Mouse (Mus musculus): ENCODE data around the gene Rnf227. TPM values are rescaled to one million over a fixed set of nuclear protein-coding genes. Genes with fewer than 3 reads are reported as not detected.

Gene Rnf227
- polyA plus RNA-seq, 1 experiment from 2014 or later = 7.4 TPM

DNA sequence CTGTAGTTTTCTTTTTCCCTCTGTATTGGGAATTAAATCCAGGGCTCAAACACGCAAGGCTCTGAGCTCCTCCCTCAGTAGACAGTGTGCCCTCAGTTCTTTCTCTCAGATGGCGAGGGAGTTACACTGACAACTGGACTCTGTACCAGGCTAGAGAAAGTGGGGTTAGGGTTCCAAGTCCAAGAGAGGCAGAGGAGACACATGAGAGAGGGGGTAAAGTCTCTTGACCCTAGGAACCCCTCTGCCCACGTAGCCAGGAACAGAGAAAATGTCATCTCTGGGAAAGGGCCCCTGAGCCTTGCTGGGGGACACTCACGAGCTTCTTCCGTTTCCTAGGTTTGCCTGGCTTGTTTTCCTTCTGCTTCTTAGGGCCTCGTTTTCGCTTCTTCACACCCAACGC is 24.1 kb downstream of the Rnf227 start:
- POLR2A ChIA-PET = no interaction called here
- in situ Hi-C loops (cut with MboI; ENCODE audit: low pct_unique_long_range_greater_than_20kb) = no loop called here
- H3K27me3 ChIP-seq = no peaks in the 10 kb centered on the region
- no peak for ATAC-seq
- no peak for DNase-seq (ENCODE audit: low read depth, low spot score)
- CTCF ChIA-PET = interaction anchor here (0.9 to 2.3 kb wide), 2 partner anchors 13 to 107 kb away, joined by 3 to 5 read pairs; no protein-coding TSS in a partner anchor
- TF ChIP-seq CTCF (IDR thresholded peaks at IDR 0.05) = no peak

DNA sequence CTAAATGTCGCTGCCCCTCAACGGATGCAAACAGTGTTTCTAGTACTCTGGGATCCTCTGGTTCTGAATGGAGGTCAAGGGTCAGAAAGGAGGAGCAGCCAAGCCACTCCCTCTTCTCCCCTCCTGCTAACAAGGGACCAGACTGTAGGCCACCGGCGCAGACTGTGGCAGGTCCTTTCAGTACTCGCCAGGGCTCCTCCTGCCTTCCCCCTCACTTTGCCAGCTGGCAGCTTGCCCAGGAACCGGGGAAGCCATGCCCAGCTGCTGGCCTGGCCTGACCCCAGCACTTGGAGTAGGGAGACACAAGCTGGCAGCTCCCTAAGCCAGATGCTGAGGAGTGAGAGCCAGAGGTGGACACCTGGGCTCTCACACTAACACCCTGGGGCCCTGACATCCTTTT is 24.6 kb downstream of the Rnf227 start:
- CTCF ChIA-PET = interaction anchor here (0.9 kb wide), 1 partner anchor 13 kb away, joined by 3 read pairs; no protein-coding TSS in a partner anchor
- no peaks in the 10 kb centered on the region for H3K27me3 ChIP-seq
- TF ChIP-seq CTCF (IDR thresholded peaks at IDR 0.05) = no peak
- DNase-seq (ENCODE audit: low read depth, low spot score) (peak; percentile 72), ATAC-seq (peak; percentile 14)
- in situ Hi-C loops (cut with MboI; ENCODE audit: low pct_unique_long_range_greater_than_20kb) = no loop called here
- POLR2A ChIA-PET = no interaction called here

DNA sequence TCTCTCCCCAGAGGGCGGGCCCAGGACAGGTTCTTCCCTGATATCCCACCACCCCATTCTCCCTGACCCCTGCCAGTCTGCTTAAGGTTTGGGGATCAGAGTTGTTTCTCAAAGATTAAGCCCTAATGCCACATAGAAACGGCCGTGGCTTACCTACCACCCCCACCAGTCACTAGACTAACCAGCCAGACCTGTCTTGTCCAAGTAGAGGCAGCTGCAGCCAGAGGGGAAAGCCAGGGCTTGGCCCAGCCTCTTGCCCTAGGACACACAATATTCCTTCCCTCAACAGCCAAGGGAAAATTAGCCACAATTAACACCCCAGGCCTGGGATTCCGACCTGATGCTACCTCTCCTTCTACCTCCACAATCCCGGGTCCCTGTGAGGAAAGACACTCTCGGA is 25.5 kb downstream of the Rnf227 start:
- DNase-seq (ENCODE audit: low read depth, low spot score) = no peak
- in situ Hi-C loops (cut with MboI; ENCODE audit: low pct_unique_long_range_greater_than_20kb) = no loop called here
- ATAC-seq = no peak

DNA sequence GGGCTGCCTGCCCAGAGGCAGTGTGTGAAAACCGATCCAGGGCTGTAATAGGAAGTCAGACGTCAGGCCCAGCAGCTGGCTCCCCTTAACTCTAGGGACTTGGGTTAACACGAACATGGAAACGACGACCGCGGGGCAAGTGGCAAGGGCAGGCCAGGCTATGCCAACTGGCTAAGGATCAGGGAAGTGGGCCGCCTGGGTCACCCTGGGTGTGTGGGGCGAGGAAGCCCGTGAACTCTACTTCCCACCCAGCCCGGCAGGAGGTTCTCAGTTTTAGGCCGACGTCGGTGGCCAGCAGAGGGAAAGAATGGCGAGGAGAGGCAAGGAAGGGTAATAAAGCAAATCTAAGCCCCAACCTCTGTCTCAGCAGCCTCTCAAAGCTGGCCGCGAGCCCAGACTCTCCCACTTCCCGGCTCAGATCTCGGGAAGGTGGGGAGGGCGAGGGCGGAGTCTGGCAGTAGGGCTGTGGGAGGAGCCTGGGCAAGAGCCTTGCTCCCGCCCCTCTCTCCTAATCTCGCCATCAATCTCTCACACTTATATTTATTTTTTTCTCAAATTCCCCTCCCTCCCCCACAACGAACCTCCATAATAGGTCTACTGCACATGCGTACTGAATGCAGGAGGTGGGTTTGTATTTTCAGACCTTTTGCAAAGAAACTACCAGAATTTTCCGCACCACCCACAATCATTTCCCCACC is 26.0 kb downstream of the Rnf227 start:
- no peak for TF ChIP-seq CTCF (IDR thresholded peaks at IDR 0.05)
- CTCF ChIA-PET = no interaction called here
- in situ Hi-C loops (cut with MboI; ENCODE audit: low pct_unique_long_range_greater_than_20kb) = no loop called here
- POLR2A ChIA-PET = interaction anchor here (1.5 kb wide), 1 partner anchor 13 kb away, joined by 6 read pairs; no protein-coding TSS in a partner anchor
- peak; percentile 80 for DNase-seq (ENCODE audit: low read depth, low spot score)
- ATAC-seq = peak; percentile 60
- H3K27me3 ChIP-seq = no peaks in the 10 kb centered on the region

More for the DNA sequence above, 25.5 kb downstream of the Rnf227 start:
- TF ChIP-seq CTCF (IDR thresholded peaks at IDR 0.05) = no peak
- CTCF ChIA-PET = no interaction called here
- H3K27me3 ChIP-seq = no peaks in the 10 kb centered on the region
- POLR2A ChIA-PET = no interaction called here

DNA sequence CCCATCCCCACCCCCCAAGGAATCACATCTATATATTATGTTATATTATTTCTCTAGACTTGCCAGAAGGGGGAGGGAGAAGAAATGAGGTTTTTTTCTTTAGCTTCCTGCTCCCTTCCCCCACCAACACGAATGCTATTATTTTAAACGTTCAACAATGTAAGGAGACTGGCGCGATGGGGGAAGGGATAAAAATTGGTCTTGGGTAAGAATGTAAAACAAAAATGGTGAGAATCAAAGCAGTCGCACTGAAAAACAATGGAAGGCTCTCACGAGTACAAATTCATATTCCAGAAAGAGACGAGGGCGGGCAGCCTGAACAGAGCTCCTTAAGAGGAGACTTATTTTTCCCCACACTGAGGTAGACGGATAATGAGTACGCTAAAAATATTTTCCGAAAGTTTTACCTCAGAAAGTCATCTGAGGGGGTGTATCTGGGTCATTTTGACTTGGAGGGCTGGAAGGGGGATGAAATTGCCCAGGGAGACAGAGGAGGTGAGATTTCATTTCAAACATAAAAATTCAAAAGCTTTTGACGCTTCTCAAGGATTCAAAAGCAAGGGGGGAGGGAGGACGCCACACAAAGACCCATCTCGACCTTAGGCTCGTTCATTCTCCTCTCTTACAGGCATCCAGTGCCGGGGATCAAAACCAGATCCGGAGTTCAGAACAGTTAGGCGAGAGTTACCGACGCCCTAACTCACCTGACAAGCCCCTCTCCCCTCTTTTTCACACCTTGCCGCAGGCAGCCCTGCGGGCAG is 26.8 kb downstream of the Rnf227 start:
- H3K27me3 ChIP-seq = no peaks in the 10 kb centered on the region
- TF ChIP-seq CTCF (IDR thresholded peaks at IDR 0.05) = no peak
- ATAC-seq (no peak), DNase-seq (ENCODE audit: low read depth, low spot score) (no peak)
- ChIA-PET CTCF (interaction anchor here (1.1 kb wide), 1 partner anchor 43 kb away, joined by 3 read pairs; the partner anchor contains the start of genes Cntrob and Trappc1), POLR2A (interaction anchor here (0.8 to 1.7 kb wide), 3 partner anchors 12 to 112 kb away, joined by 4 to 6 read pairs (median 6); partner anchors contain the start of gene Kcnab3)
- in situ Hi-C loops (cut with MboI; ENCODE audit: low pct_unique_long_range_greater_than_20kb) = no loop called here

DNA sequence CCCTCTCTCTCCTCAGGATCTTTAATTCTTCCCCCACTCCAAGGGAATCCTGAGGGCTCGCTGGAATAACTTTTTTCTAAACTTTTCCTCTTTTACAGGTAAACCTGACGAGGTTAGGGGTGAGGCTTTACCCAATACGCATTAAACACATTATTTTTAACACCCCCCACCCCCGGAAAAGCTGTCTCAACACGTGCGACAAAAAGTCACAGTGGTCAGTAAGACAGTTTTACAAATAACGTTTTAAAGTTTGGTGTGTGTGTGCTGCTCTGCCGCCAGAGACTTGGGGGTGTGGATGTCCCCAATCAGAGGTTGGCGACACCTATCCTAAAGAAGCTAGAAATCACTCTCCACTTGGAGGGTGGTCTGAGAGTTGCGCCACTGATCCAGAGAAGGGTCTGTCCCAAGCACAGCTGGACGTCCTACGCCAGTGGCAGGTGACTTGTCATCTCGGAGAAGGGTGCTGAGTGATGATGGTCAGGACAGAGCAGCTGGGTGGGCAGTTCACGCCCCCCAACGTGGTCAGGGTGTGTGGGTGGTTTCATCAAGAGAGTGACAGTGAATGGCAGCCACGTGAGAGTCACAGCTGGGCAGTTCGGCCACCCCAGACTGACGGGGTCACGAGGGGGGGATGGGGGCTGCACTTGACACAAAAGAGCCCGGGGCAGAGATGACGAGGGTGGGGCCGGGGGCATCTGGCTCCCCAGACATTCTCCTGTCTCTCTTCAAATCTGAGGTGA is 27.5 kb downstream of the Rnf227 start:
- POLR2A ChIA-PET = interaction anchor here (0.7 to 1.7 kb wide), 7 partner anchors 11 to 113 kb away, joined by 3 to 6 read pairs (median 4); partner anchors contain the start of gene Kcnab3
- no peak for ATAC-seq
- in situ Hi-C loops (cut with MboI; ENCODE audit: low pct_unique_long_range_greater_than_20kb) = no loop called here
- DNase-seq (ENCODE audit: low read depth, low spot score) = no peak
- no peak for TF ChIP-seq CTCF (IDR thresholded peaks at IDR 0.05)
- CTCF ChIA-PET = interaction anchor here (1.1 kb wide), 1 partner anchor 44 kb away, joined by 3 read pairs; the partner anchor contains the start of genes Cntrob and Trappc1
- H3K27me3 ChIP-seq = no peaks in the 10 kb centered on the region

DNA sequence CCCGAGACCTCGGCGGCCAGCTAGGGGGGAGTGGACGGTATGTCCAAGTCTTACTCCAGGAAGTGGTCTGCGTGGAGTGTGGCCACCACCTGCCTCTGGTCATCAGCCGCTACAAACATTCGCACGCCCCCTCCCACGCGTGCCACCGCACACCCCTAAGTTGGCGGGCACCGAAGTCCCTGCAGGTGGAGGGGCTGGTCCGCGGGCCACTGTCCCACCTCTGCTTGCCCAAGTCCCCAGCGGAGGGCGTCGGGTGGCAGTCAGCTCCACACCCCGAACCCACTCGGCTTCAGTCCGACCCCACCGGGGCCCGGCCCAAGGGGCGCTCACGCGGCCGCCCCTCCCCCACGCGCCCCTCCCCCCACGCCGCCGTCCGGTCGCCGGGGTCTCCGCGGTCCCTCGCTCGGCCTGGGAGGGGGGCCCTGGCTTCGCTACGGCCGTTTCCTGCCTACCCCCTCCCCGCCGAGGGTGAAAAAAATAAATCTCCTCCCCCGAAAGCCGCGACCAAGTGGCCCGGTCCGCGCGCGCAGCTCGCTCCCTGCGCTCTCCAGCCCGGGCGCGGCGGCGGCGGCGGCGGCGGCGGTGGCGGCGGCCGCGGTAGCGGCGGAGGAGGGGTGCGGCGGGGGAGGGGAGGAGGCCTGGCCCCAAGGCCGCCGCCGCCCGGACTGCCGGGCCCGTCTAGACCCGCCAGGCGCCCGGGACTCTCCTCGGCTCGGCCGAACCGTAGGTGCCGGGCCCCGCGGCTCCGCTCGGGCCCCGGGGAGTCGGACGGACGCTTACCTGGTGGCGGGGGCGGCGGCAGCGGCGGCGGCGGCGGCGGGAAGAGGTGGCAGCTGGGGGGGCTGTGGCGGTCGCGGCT is 28.3 kb downstream of the Rnf227 start:
- ChIA-PET CTCF (interaction anchor here (0.9 to 1.3 kb wide), 3 partner anchors 11 to 45 kb away, joined by 3 read pairs; partner anchors contain the start of genes Cntrob and Trappc1), POLR2A (interaction anchor here (0.7 to 1.7 kb wide), 7 partner anchors 27 to 114 kb away, joined by 3 to 6 read pairs (median 4); partner anchors contain the start of gene Kcnab3)
- no peaks in the 10 kb centered on the region for H3K27me3 ChIP-seq
- ATAC-seq = no peak
- DNase-seq (ENCODE audit: low read depth, low spot score) = no peak
- in situ Hi-C loops (cut with MboI; ENCODE audit: low pct_unique_long_range_greater_than_20kb) = no loop called here
- TF ChIP-seq CTCF (IDR thresholded peaks at IDR 0.05) = no peak

DNA sequence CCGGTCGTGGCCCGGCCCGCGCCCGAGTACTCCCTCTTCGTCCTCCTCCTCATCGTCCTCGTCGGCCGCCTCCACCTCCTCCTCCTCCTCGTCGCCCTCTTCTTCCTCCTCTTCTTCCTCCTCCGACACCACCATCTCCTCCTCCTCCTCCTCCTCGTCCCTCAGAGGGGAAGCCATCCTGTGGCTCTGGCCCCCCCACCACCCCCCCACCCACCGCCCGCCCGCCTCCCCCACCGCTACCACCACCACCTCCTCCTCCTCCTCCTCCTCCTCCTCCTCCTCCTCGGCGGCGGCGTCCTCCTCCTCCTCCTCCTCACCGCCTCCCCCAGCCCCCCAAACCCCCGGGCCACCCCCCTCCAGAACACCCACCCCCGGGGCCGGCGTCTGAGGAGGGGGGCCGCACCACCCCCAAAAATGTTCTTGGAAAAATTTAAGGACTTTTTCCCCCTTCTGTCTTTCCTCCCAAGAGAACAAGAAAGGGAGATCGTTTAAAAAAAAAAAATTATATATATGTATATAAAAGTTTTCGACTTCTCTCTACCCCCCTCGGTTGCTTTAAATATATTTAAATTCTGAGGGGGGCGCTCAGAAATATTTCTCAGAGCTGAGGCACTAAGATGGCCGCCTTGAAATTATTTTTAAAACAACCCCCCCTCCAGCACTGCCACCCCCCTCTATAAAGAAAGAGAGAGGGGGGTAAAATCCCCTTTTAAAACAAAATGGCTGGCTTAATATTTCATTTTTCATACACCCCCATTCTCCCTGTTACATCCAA is 29.1 kb downstream of the Rnf227 start, which contains the start of gene Chd3:
Chd3 (minus strand) TSS at position 192 of the 775 bp plus-strand sequence.
- ChIA-PET POLR2A (interaction anchor here (0.6 to 1.1 kb wide), 6 partner anchors 13 to 269 kb away, joined by 3 to 5 read pairs (median 3); no protein-coding TSS in a partner anchor), CTCF (interaction anchor here (0.9 to 1.3 kb wide), 3 partner anchors 10 to 100 kb away, joined by 3 read pairs; no protein-coding TSS in a partner anchor)
- in situ Hi-C loops (cut with MboI; ENCODE audit: low pct_unique_long_range_greater_than_20kb) = no loop called here
- ATAC-seq (no peak), DNase-seq (ENCODE audit: low read depth, low spot score) (no peak)
- TF ChIP-seq CTCF (IDR thresholded peaks at IDR 0.05) = no peak
- no peaks in the 10 kb centered on the region for H3K27me3 ChIP-seq
